Mouse (Mus musculus) heart, embryonic 11.5 days (tissue): ENCODE results near the gene Srgn. TPM values are rescaled to one million over a fixed set of nuclear protein-coding genes. Genes with fewer than 3 reads are reported as not detected.

Experiments
- ATAC-seq: fragments of 200-750 bp; cut with Nextera tagmentation; replicated peaks from 2 replicates; pipeline ENCODE4 v1.8.0; 2017; ENCODE audit warnings: moderate library complexity; ENCODE audit not compliant: insufficient number of reproducible peaks, low FRiP score, low TSS enrichment
- H3K27ac ChIP-seq: fragments of 300-500 bp; sonication (generic); 2 replicates; pipeline ENCODE4 v1.5.1; 2014; ENCODE audit warnings: mild to moderate bottlenecking, low read depth, low read length
- H3K27me3 ChIP-seq: fragments of 300-500 bp; sonication (generic); 2 replicates; pipeline ENCODE4 v1.6.1; 2014; ENCODE audit warnings: mild to moderate bottlenecking, low read length, mixed read lengths; ENCODE audit not compliant: control insufficient read depth, insufficient read depth
- H3K36me3 ChIP-seq: fragments of 300-500 bp; sonication (generic); 2 replicates; pipeline ENCODE4 v1.6.1; 2014; ENCODE audit warnings: mild to moderate bottlenecking, low read length, moderate library complexity, mixed read lengths; ENCODE audit not compliant: control insufficient read depth, insufficient read depth
- H3K4me1 ChIP-seq: fragments of 300-500 bp; sonication (generic); 2 replicates; pipeline ENCODE4 v1.6.1; 2014; ENCODE audit warnings: low read length; ENCODE audit not compliant: control insufficient read depth, insufficient read depth
- H3K4me2 ChIP-seq: fragments of 300-500 bp; sonication (generic); 2 replicates; pipeline ENCODE4 v1.6.1; 2014; ENCODE audit warnings: mild to moderate bottlenecking, moderate library complexity
- H3K4me3 ChIP-seq: fragments of 300-500 bp; sonication (generic); 2 replicates; pipeline ENCODE4 v1.5.1; 2014; ENCODE audit warnings: low read depth, low read length
- H3K9ac ChIP-seq: fragments of 300-500 bp; sonication (generic); 2 replicates; pipeline ENCODE4 v1.6.1; 2014; ENCODE audit warnings: mild to moderate bottlenecking, low read depth, low read length, moderate library complexity
- H3K9me3 ChIP-seq: fragments of 300-500 bp; sonication (generic); replicated peaks from 2 replicates; pipeline ENCODE4 v1.6.1; 2016; ENCODE audit warnings: low read length; ENCODE audit not compliant: control insufficient read depth
- WGBS: fragments of 180-500 bp; shearing (Covaris S2); extraction: QIAGEN DNeasy Blood & Tissue Kit; methylation state at CpG from one replicate; pipeline ENCODE4 v1.1.7; 2014; ENCODE audit not compliant: insufficient replicate concordance; 5-methylcytosine and 5-hydroxymethylcytosine counted together
- polyA plus RNA-seq: library from polyadenylated mRNA; unstranded; fragments of >200 nt; fragmentation: Nextera tagmentation; extraction: Ambion mirVana; gene quantifications from 2 replicates; pipeline ENCODE4 v1.2.1, GENCODE M21; 2014

Srgn gene
- polyA plus RNA-seq, 1 experiment from 2014 or later: 6.7 TPM

DNA sequence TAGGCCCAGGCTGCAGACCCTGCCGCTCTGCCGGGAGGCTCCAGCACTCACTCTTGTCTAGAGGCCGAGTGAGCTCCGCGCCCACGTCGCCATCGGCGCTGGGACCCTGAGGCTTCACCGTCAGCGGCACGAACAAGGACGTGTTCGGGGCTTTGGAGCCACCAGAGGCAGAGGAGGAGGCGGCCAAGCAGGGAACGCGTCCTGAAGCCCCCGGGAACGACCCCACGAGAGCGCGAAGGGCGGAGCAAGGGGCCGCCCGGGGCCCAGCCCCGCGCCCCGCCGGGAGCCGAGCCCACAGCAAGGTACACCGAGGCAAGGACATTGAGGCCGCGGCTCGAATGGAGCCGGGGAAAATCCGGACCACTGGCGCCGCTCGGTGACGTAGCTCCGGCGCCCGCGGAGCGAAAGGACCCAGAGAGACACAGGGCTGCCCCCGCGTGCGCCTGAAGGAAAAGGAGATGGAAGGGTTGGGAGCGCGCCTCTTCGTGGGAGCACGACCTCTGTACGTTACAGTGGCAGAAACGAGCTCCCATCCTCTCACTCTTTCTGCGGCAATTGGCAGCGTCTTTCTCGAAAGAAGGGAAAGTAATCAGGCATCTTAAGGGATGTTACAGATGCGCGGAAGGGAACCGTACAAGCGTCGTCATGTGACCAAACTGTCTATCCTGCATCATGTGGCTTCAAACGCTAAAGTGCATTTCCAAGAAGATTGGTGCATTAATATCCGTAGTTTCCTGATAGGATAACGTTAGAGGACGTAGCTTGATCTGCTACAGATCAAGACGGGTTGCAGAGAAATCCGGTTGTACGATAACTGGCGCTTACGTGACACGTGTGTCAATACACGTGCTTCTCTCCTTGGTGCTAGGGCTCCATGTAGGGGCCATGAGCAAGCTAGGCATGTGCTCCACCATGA, 77.6 kb downstream of the Srgn start, which contains the start of the genes 4930507D05Rik and Supv3l1:
Gene 4930507D05Rik, plus strand, starts transcription at position 126 of the 916 bp plus-strand sequence.
Gene Supv3l1, minus strand, starts transcription at position 375 of the 916 bp plus-strand sequence.
- Histone ChIP-seq H3K36me3 (peaks cover 7% of the 10 kb centered on the region), H3K27ac (peak within 1 kb of the TSS; percentile 81), H3K27me3 (no peaks in the 10 kb centered on the region), H3K4me3 (peak within 1 kb of the TSS; percentile 90), H3K9me3 (no peaks in the 10 kb centered on the region), H3K9ac (peak within 1 kb of the TSS; percentile 95), H3K4me2 (peak within 1 kb of the TSS; percentile 58), H3K4me1 (peaks cover 12% of the 10 kb centered on the region)
- peak; percentile 82 for ATAC-seq
- under 1% methylated on average over 73 of the region's 73 CpGs for WGBS

Other genes starting within 250 kb of the Srgn start
- gene Hk1, start 147.5 kb downstream of the Srgn start, polyA plus RNA-seq: 97.0 and 157 TPM in 2 replicates
- gene Hkdc1, start 105.0 kb downstream of the Srgn start, polyA plus RNA-seq: 0.49 and 0.57 TPM in 2 replicates
- 0.54 and 1.0 TPM in 2 replicates for gene 4930507D05Rik, start 78.0 kb downstream of the Srgn start, polyA plus RNA-seq
- 31.9 and 32.5 TPM in 2 replicates for gene Supv3l1, start 77.7 kb downstream of the Srgn start, polyA plus RNA-seq
- gene Vps26a, start 40.6 kb downstream of the Srgn start, polyA plus RNA-seq: 72.8 and 84.5 TPM in 2 replicates
- 31.1 and 34.0 TPM in 2 replicates for gene Kif1bp, start 51.0 kb upstream of the Srgn start, polyA plus RNA-seq
- 20.8 and 21.4 TPM in 2 replicates for gene Ddx21, start 74.8 kb upstream of the Srgn start, polyA plus RNA-seq
- gene Ddx50, start 123.8 kb upstream of the Srgn start, polyA plus RNA-seq: 107 and 125 TPM in 2 replicates
- gene Stox1, start 198.7 kb upstream of the Srgn start, polyA plus RNA-seq: 0.97 and 1.4 TPM in 2 replicates